Mouse (Mus musculus) ES-Bruce4 (cell line): Measurements from ENCODE around the gene Orai3. TPM values are rescaled to one million over a fixed set of nuclear protein-coding genes. Genes with fewer than 3 reads are reported as not detected.

Experiments
- H3K27ac ChIP-seq: 2 replicates; pipeline ENCODE4 v1.5.1; 2012; ENCODE audit warnings: low read length, inconsistent platforms; ENCODE audit not compliant: insufficient read depth
- H3K27me3 ChIP-seq: 2 replicates; pipeline ENCODE4 v1.6.1; 2012; ENCODE audit warnings: mild to moderate bottlenecking, low read length, inconsistent platforms; ENCODE audit not compliant: control insufficient read depth, poor library complexity, insufficient read depth, severe bottlenecking
- H3K36me3 ChIP-seq: 2 replicates; pipeline ENCODE4 v1.6.1; 2012; ENCODE audit warnings: inconsistent platforms, mild to moderate bottlenecking, low read length, moderate library complexity; ENCODE audit not compliant: control insufficient read depth, poor library complexity, insufficient read depth, severe bottlenecking
- H3K4me1 ChIP-seq: one replicate; pipeline ENCODE4 v1.8.1; 2011; ENCODE audit warnings: low read length; ENCODE audit not compliant: control insufficient read depth, insufficient read depth
- H3K4me3 ChIP-seq: 2 replicates; pipeline ENCODE4 v1.5.1; 2011; ENCODE audit warnings: low read depth, mild to moderate bottlenecking, low read length
- H3K9ac ChIP-seq: 2 replicates; pipeline ENCODE4 v1.6.1; 2012; ENCODE audit warnings: low read depth, mild to moderate bottlenecking, inconsistent platforms; ENCODE audit not compliant: poor library complexity, severe bottlenecking
- H3K9me3 ChIP-seq: replicated peaks from 2 replicates; pipeline ENCODE4 v1.6.1; 2012; ENCODE audit warnings: mild to moderate bottlenecking, low read length, inconsistent platforms; ENCODE audit not compliant: control insufficient read depth, poor library complexity, insufficient read depth, severe bottlenecking
- CTCF ChIP-seq: IDR thresholded peaks from one replicate; pipeline ENCODE4 v1.8.1; 2011; ENCODE audit warnings: low read depth, low read length
- EP300 ChIP-seq: IDR thresholded peaks from 2 replicates; pipeline ENCODE4 v1.6.1; 2011; ENCODE audit warnings: low read depth, low read length; ENCODE audit not compliant: insufficient read depth
- POLR2A ChIP-seq: IDR thresholded peaks from one replicate; pipeline ENCODE4 v1.8.1; 2011; ENCODE audit warnings: low read length; ENCODE audit not compliant: insufficient read depth
- polyA plus RNA-seq: library from polyadenylated mRNA; stranded (reverse); fragments of >200 nt; gene quantifications from 2 replicates; pipeline ENCODE4 v1.2.4, GENCODE M21; 2011; ENCODE audit warnings: low read depth; ENCODE audit not compliant: missing spikeins, insufficient read depth, insufficient read length

Gene Orai3
- polyA plus RNA-seq, 1 experiment = 20.2 TPM

DNA sequence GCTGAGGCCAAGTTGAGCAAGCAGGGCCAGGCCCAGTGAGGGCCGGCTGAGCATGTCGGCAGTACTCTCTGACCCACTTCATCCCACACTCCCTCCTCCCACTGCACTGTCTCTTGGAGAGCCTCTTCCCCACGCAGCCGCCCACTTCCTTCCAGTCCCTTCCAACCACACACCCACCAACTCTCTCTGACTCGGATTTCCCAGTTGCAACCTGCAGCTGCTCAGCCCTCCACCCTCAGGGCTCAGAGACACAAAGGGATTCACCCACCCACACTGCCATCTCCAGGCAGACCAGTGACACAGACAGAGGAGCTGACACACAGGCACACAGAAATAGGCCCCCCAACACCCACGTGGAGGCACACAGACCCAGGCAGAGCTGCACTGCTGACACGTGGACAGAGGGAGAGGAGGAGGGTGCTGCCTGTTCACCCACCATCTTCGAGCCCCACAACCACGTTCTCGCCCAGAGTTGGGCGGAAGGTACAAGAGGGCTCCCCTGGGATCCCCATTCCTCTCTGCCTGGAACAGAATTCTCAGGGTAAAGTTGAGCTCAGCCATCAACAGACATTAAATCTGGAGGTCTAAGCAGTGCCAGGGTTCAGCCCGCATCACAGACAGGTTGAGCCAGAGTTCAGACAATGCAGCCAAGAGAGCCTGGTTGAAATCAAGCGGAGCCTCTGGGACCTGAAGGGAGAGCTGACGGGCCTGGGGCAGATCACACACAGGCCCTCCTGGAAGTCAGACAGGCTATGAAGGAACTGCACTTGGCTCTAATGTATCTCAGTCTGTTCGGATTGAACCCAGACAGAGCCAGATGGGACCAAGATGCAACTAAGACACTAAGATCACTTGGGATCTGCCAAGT is 46.6 kb downstream of the Orai3 start:
- Histone ChIP-seq H3K9ac (no peak overlapping the region; the same call in 1 of the 2 replicates), H3K27me3 (no peaks in the 10 kb centered on the region), H3K9me3 (no peaks in the 10 kb centered on the region), H3K4me1 (peaks cover 2% of the 10 kb centered on the region), H3K36me3 (no peaks in the 10 kb centered on the region), H3K27ac (no peak overlapping the region), H3K4me3 (no peak overlapping the region)
- TF ChIP-seq CTCF (peak; percentile 55), EP300 (no peak), POLR2A (no peak)

DNA sequence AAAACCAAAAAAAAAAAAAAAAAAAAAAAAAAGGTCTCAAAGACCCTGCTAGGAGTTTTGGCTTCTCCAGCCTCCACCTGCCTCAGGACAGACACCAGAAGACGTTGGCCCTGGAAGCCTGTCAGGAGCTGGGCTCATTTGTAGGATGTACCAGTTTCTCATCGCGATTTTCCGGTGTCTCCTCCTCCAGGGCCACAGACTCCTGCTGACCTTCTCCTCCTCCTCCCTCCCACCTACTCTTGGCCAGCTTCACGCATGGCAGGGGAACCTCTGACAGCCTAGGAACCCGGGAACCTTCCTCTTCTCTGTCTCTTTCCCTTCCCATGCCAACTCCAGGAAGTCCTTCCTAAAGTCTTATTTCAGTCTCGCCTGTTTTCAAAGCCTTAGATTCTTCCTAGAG is 47.4 kb downstream of the Orai3 start:
- no peaks in the 10 kb centered on the region for H3K9me3 ChIP-seq
- TF ChIP-seq POLR2A (no peak), EP300 (no peak), CTCF (no peak)
- no peaks in the 10 kb centered on the region for H3K27me3 ChIP-seq
- no peak overlapping the region for H3K27ac ChIP-seq
- no peak overlapping the region for H3K4me3 ChIP-seq
- H3K9ac ChIP-seq = no peak overlapping the region
- no peaks in the 10 kb centered on the region for H3K36me3 ChIP-seq
- H3K4me1 ChIP-seq = peaks cover 2% of the 10 kb centered on the region

DNA sequence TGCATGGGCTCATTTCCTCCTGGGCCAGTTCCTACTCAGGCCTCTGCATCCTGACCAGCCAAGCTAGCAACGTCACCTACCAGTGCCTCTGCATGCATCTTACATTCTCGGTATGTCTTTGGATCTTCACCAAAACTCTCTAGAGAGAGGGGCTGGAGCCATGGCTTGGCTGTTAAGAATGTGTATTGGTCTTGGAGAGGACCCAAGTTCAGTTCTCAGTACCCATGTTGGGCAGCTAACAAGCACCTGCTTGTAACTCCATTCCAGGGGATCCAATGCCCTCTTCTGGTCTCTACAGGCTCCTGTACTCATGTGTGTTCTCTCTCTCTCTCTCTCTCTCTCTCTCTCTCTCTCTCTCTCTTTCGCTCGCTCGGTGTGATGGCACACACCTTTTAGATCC is 48.2 kb downstream of the Orai3 start:
- H3K27me3 ChIP-seq = no peaks in the 10 kb centered on the region
- H3K4me3 ChIP-seq = no peak overlapping the region
- no peak overlapping the region for H3K27ac ChIP-seq
- no peak for TF ChIP-seq EP300
- peaks cover 2% of the 10 kb centered on the region for H3K4me1 ChIP-seq
- no peaks in the 10 kb centered on the region for H3K36me3 ChIP-seq
- H3K9me3 ChIP-seq = no peaks in the 10 kb centered on the region
- no peak overlapping the region for H3K9ac ChIP-seq

DNA sequence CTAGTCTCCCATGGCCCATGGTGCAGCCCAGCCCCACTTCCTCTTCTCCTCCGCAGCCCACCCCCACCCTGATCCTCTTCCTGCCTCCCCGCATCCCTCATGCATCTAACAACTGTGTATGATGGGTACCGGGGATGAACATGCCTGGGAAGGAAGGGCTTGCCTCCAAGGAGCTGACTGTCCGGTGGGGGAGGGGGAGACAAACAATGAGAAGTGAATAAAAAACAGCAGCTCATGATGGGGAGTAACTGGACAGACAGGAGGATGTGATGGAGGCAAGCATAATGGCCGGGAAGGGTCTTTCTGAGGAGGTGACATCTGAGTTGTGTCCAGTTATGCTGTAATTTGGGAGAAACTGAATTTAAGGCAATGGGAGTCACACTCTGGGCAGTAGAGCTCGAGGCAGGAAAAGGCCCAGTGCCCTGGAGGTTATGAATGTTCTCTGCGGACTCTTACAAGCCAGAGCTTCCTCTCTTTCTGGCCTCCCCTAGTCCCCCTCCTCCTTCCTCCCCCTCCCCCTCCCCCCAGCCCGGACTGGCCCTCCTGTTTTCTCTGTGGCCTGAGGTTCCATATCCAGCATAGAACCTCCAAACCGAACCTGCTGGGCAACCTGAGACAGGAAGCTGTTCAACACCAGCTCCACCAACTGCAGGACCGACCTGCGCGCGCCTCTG is 51.4 kb downstream of the Orai3 start:
- Histone ChIP-seq H3K4me3 (no peak overlapping the region), H3K27me3 (no peaks in the 10 kb centered on the region), H3K27ac (no peak overlapping the region), H3K9ac (no peak overlapping the region), H3K9me3 (no peaks in the 10 kb centered on the region), H3K4me1 (peaks cover 2% of the 10 kb centered on the region), H3K36me3 (no peaks in the 10 kb centered on the region)
- TF ChIP-seq CTCF (no peak), POLR2A (no peak), EP300 (no peak)

DNA sequence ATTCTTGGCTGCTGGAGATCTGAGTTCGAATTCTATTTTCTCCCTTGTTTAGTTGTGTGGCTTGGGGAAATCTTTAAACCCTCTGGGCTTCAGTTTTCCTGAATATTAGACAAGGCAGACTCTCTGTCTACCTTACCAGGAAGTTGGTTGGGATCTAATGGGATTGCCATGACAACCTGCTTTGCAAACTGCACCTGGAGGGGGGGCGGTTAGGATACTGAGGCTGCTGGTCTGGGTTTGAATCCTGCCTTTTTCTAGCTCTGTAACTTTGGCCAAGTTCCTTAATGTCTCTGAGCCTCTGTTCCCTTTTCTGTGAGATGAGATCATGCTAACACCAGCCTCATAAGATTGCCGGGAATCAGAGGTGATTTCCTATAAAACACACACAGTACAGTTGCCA is 52.9 kb downstream of the Orai3 start:
- peaks cover 2% of the 10 kb centered on the region for H3K4me1 ChIP-seq
- no peaks in the 10 kb centered on the region for H3K27me3 ChIP-seq
- H3K27ac ChIP-seq = no peak overlapping the region
- H3K9me3 ChIP-seq = no peaks in the 10 kb centered on the region
- H3K9ac ChIP-seq = no peak overlapping the region
- no peak for TF ChIP-seq EP300
- no peak for TF ChIP-seq POLR2A
- no peak for TF ChIP-seq CTCF
- H3K36me3 ChIP-seq = no peaks in the 10 kb centered on the region
- H3K4me3 ChIP-seq = no peak overlapping the region
